Mouse (Mus musculus): ENCODE measurements around the gene Man1b1.

- TF ChIP-seq CTCF (IDR thresholded peaks at IDR 0.05; ENCODE audit: low read depth) (no peak), EP300 (IDR thresholded peaks at IDR 0.05; ENCODE audit: low read depth) (no peak)
Observed at GRCm38 (mm10) chr2:25287927-25288649, 44.0 kb upstream of the Man1b1 start, which contains the start of gene Tmem210.

Data from liver, postnatal 0 days (tissue).